21 mouse cellular contexts compared by ENCODE assay signal in genomic region chr8:103694331-103694891, GRCm38 (mm10).
DNase-seq lines count a peak whose midpoint lies in the region; ATAC-seq and TF ChIP-seq lines count a peak whose summit lies in the region.
"Had no signal": no experiment of that assay in that cellular context is flagged by ENCODE, and none has a peak within 500 bp of the region (broad histone marks: within the 10 kb centered on the region; RNA-seq: fewer than 3 reads in every experiment).

No protein-coding gene starts in this region.

- no peaks in the 10 kb centered on the region for H3K4me1 ChIP-seq in kidney, postnatal 0 days (replicated peaks; ENCODE audit: insufficient read depth, low read length)
- no peaks in the 10 kb centered on the region for H3K4me1 ChIP-seq in kidney, embryonic 16.5 days (ENCODE audit: insufficient read depth, low read length)
- H3K4me1 ChIP-seq: forebrain, embryonic 10.5 days; heart, embryonic 15.5 days; midbrain, embryonic 10.5 days had no signal

- no peak overlapping the region for H3K9ac ChIP-seq in kidney, postnatal 0 days (ENCODE audit: low read depth, low read length)
- H3K9ac ChIP-seq in kidney, embryonic 16.5 days (replicated peaks; ENCODE audit: low read length): no peak overlapping the region
- H3K9ac ChIP-seq: embryonic facial prominence, embryonic 15.5 days; heart, embryonic 15.5 days; limb, embryonic 15.5 days had no signal

- no peak overlapping the region for H3K4me3 ChIP-seq in kidney, postnatal 0 days (replicated peaks; ENCODE audit: low read depth, low read length)
- no peak overlapping the region for H3K4me3 ChIP-seq in kidney, embryonic 16.5 days (ENCODE audit: low read length)
- H3K4me3 ChIP-seq: embryonic facial prominence, embryonic 15.5 days; forebrain, embryonic 10.5 days; heart, embryonic 15.5 days; limb, embryonic 15.5 days; midbrain, embryonic 10.5 days had no signal

- WGBS in kidney, postnatal 0 days: 62% methylated on average over 7 of the region's 7 CpGs
- WGBS in kidney, embryonic 16.5 days: 65% methylated on average over 7 of the region's 7 CpGs

- no peak overlapping the region for H3K4me2 ChIP-seq in kidney, postnatal 0 days (ENCODE audit: low read length)
- H3K4me2 ChIP-seq in kidney, embryonic 16.5 days (replicated peaks; ENCODE audit: low read depth, low read length): no peak overlapping the region
- H3K4me2 ChIP-seq: embryonic facial prominence, embryonic 15.5 days; heart, embryonic 15.5 days; limb, embryonic 15.5 days had no signal

- H3K27me3 ChIP-seq in kidney, postnatal 0 days (ENCODE audit: insufficient read depth, low read length): no peaks in the 10 kb centered on the region
- H3K27me3 ChIP-seq in kidney, embryonic 16.5 days (ENCODE audit: insufficient read depth, low read length): no peaks in the 10 kb centered on the region
- H3K27me3 ChIP-seq: embryonic facial prominence, embryonic 15.5 days; heart, embryonic 15.5 days; limb, embryonic 15.5 days; Patski had no signal

- no peak overlapping the region for H3K27ac ChIP-seq in kidney, postnatal 0 days
- H3K27ac ChIP-seq in kidney, embryonic 16.5 days (ENCODE audit: low read length): no peak overlapping the region
- H3K27ac ChIP-seq: embryonic facial prominence, embryonic 15.5 days; forebrain, embryonic 10.5 days; heart, embryonic 15.5 days; limb, embryonic 15.5 days; midbrain, embryonic 10.5 days had no signal

- DNase-seq in kidney, postnatal 0 days (ENCODE audit: low spot score): peak; percentile 7
- DNase-seq in embryo, embryonic 11.5 days (ENCODE audit: low read depth, low spot score): peak; percentile 14
- peak; percentile 22 for DNase-seq in hindlimb bud, embryonic 11.5 days (ENCODE audit: extremely low spot score, low read depth, low spot score)
- DNase-seq in adrenal gland, postnatal 10 days: no peak
- DNase-seq in adrenal gland, adult 2 months: no peak
- DNase-seq: adrenal gland, postnatal 14 days; cerebellum, adult 11-12 months; cerebellum, postnatal 14 days; gastrocnemius, postnatal 10 days; heart, adult 18-20 months; kidney, adult 8-10 months; lung, adult 18-20 months; right cerebral cortex, postnatal 4 days had no signal

- no peaks in the 10 kb centered on the region for H3K9me3 ChIP-seq in kidney, postnatal 0 days (replicated peaks; ENCODE audit: low read length)
- no peaks in the 10 kb centered on the region for H3K9me3 ChIP-seq in kidney, embryonic 16.5 days (ENCODE audit: low read length)
- H3K9me3 ChIP-seq: embryonic facial prominence, embryonic 15.5 days; forebrain, embryonic 10.5 days; heart, embryonic 15.5 days; limb, embryonic 15.5 days; midbrain, embryonic 10.5 days had no signal

- no peaks in the 10 kb centered on the region for H3K36me3 ChIP-seq in kidney, postnatal 0 days (ENCODE audit: insufficient read depth, low read length)
- no peaks in the 10 kb centered on the region for H3K36me3 ChIP-seq in kidney, embryonic 16.5 days (ENCODE audit: insufficient read depth, low read length)
- H3K36me3 ChIP-seq: embryonic facial prominence, embryonic 15.5 days; forebrain, embryonic 10.5 days; heart, embryonic 15.5 days; limb, embryonic 15.5 days; midbrain, embryonic 10.5 days had no signal

- TF ChIP-seq CTCF in kidney, postnatal 0 days (IDR thresholded peaks at IDR 0.05; ENCODE audit: low read depth): no peak

- ATAC-seq in kidney, postnatal 0 days (replicated peaks; ENCODE audit: low FRiP score, low read depth): no peak
- ATAC-seq in kidney, embryonic 16.5 days (ENCODE audit: low FRiP score, low TSS enrichment): no peak
- no peak for ATAC-seq in erythroblast, adult 5-6 weeks (replicated peaks; ENCODE audit: low FRiP score, poor library complexity, severe bottlenecking)
- ATAC-seq: Patski had no signal

Comparison
In these comparisons a context has a peak if more than half of its experiments do, and no peak if none do; other contexts are left out.
1. DNase-seq: peak in kidney, postnatal 0 days (single experiment), embryo, embryonic 11.5 days (single experiment) and hindlimb bud, embryonic 11.5 days (single experiment); none in adrenal gland, postnatal 10 days (single experiment) and adrenal gland, adult 2 months (single experiment).